Mouse (Mus musculus): ENCODE measurements around the gene Pmis2. TPM values are rescaled to one million over a fixed set of nuclear protein-coding genes. Genes with fewer than 3 reads are reported as not detected.

Gene Pmis2
- polyA plus RNA-seq (2015; fragmentation: Nextera tagmentation; extraction: Ambion mirVana): 0.21 TPM in 1 of 2 replicates, not detected in the other

- no peak within 1 kb of the TSS for H3K4me3 ChIP-seq (ENCODE audit: low read depth, low read length)
- H3K9ac ChIP-seq (ENCODE audit: low read length): no peak within 1 kb of the TSS
- H3K4me1 ChIP-seq (replicated peaks; ENCODE audit: control insufficient read depth, insufficient read depth): no peaks in the 10 kb centered on the region
- H3K27me3 ChIP-seq (ENCODE audit: control insufficient read depth, insufficient read depth, low read length): no peaks in the 10 kb centered on the region
- no peaks in the 10 kb centered on the region for H3K36me3 ChIP-seq (ENCODE audit: control insufficient read depth, insufficient read depth, low read length)
- no peak within 1 kb of the TSS for H3K27ac ChIP-seq (replicated peaks)
- 72% methylated on average over 9 of the region's 9 CpGs for WGBS
- ATAC-seq (ENCODE audit: low FRiP score, low TSS enrichment) (no peak), DNase-seq (ENCODE audit: low spot score) (no peak)
- H3K9me3 ChIP-seq (ENCODE audit: control insufficient read depth, low read length): no peaks in the 10 kb centered on the region
- no peak within 1 kb of the TSS for H3K4me2 ChIP-seq (replicated peaks; ENCODE audit: low read depth)
- no peak for TF ChIP-seq EP300 (optimal IDR thresholded peaks at IDR 0.05)
- no peak for TF ChIP-seq CTCF (IDR thresholded peaks at IDR 0.05; ENCODE audit: low read depth)
These were observed at the start of gene Pmis2 for GRCm38 (mm10) chr7:30671480-30671879. TSS of gene Pmis2 (minus strand) at chr7:30671605.

GRCm38 (mm10) chr7:30719669-30720068 is 48.3 kb upstream of the Pmis2 start:
- 86% methylated on average over 5 of the region's 5 CpGs for WGBS
- H3K36me3 ChIP-seq (ENCODE audit: control insufficient read depth, insufficient read depth, low read length): no peaks in the 10 kb centered on the region
- ATAC-seq (ENCODE audit: low FRiP score, low TSS enrichment) (no peak), DNase-seq (ENCODE audit: low spot score) (no peak)
- H3K4me2 ChIP-seq (replicated peaks; ENCODE audit: low read depth): no peak overlapping the region
- TF ChIP-seq EP300 (optimal IDR thresholded peaks at IDR 0.05): no peak
- TF ChIP-seq CTCF (IDR thresholded peaks at IDR 0.05; ENCODE audit: low read depth): no peak
- H3K9ac ChIP-seq (ENCODE audit: low read length): no peak overlapping the region
- no peaks in the 10 kb centered on the region for H3K27me3 ChIP-seq (ENCODE audit: control insufficient read depth, insufficient read depth, low read length)
- H3K4me1 ChIP-seq (replicated peaks; ENCODE audit: control insufficient read depth, insufficient read depth): no peaks in the 10 kb centered on the region
- H3K4me3 ChIP-seq (ENCODE audit: low read depth, low read length): no peak overlapping the region
- no peaks in the 10 kb centered on the region for H3K9me3 ChIP-seq (ENCODE audit: control insufficient read depth, low read length)
- H3K27ac ChIP-seq (replicated peaks): no peak overlapping the region

- DNase-seq (ENCODE audit: low spot score): no peak
- Histone ChIP-seq H3K4me1 (replicated peaks; ENCODE audit: control insufficient read depth, insufficient read depth) (no peaks in the 10 kb centered on the region), H3K27ac (replicated peaks) (no peak overlapping the region), H3K4me2 (replicated peaks; ENCODE audit: low read depth) (peak overlapping the region; percentile 51), H3K36me3 (ENCODE audit: control insufficient read depth, insufficient read depth, low read length) (no peaks in the 10 kb centered on the region), H3K4me3 (ENCODE audit: low read depth, low read length) (peak overlapping the region; percentile 19), H3K27me3 (ENCODE audit: control insufficient read depth, insufficient read depth, low read length) (no peaks in the 10 kb centered on the region), H3K9ac (ENCODE audit: low read length) (no peak overlapping the region), H3K9me3 (ENCODE audit: control insufficient read depth, low read length) (no peaks in the 10 kb centered on the region)
- TF ChIP-seq EP300 (optimal IDR thresholded peaks at IDR 0.05) (no peak), CTCF (IDR thresholded peaks at IDR 0.05; ENCODE audit: low read depth) (peak; percentile 43)
- WGBS: 15% methylated on average over 14 of the region's 14 CpGs
- ATAC-seq (ENCODE audit: low FRiP score, low TSS enrichment): no peak; the same call in 1 of the 2 replicates
These were observed 46.3 kb upstream of the Pmis2 start for GRCm38 (mm10) chr7:30717716-30718046.

- Histone ChIP-seq H3K9me3 (ENCODE audit: control insufficient read depth, low read length) (no peaks in the 10 kb centered on the region), H3K36me3 (ENCODE audit: control insufficient read depth, insufficient read depth, low read length) (no peaks in the 10 kb centered on the region), H3K4me1 (replicated peaks; ENCODE audit: control insufficient read depth, insufficient read depth) (no peaks in the 10 kb centered on the region), H3K27ac (replicated peaks) (no peak overlapping the region), H3K4me3 (ENCODE audit: low read depth, low read length) (peak overlapping the region; percentile 19), H3K9ac (ENCODE audit: low read length) (no peak overlapping the region), H3K27me3 (ENCODE audit: control insufficient read depth, insufficient read depth, low read length) (no peaks in the 10 kb centered on the region), H3K4me2 (replicated peaks; ENCODE audit: low read depth) (peak overlapping the region; percentile 51)
- WGBS: 2% methylated on average over 43 of the region's 43 CpGs
- TF ChIP-seq EP300 (optimal IDR thresholded peaks at IDR 0.05) (no peak), CTCF (IDR thresholded peaks at IDR 0.05; ENCODE audit: low read depth) (no peak)
- DNase-seq (ENCODE audit: low spot score) (peak; percentile 90), ATAC-seq (ENCODE audit: low FRiP score, low TSS enrichment) (peak; percentile 90)
These were observed 45.8 kb upstream of the Pmis2 start for GRCm38 (mm10) chr7:30717006-30717715.

- 81% methylated on average over 3 of the region's 3 CpGs for WGBS
- ATAC-seq (ENCODE audit: low FRiP score, low TSS enrichment): no peak
These were observed 40.5 kb upstream of the Pmis2 start, which contains the start of gene Atp4a for GRCm38 (mm10) chr7:30711942-30712341. TSS of gene Atp4a (plus strand) at chr7:30712209.

GRCm38 (mm10) chr7:30707441-30707840 is 36.0 kb upstream of the Pmis2 start:
- H3K9ac ChIP-seq (ENCODE audit: low read length): no peak overlapping the region
- WGBS: 47% methylated on average over 1 of the region's 1 CpGs
- H3K27me3 ChIP-seq (ENCODE audit: control insufficient read depth, insufficient read depth, low read length): no peaks in the 10 kb centered on the region
- H3K4me1 ChIP-seq (replicated peaks; ENCODE audit: control insufficient read depth, insufficient read depth): no peaks in the 10 kb centered on the region
- H3K36me3 ChIP-seq (ENCODE audit: control insufficient read depth, insufficient read depth, low read length): no peaks in the 10 kb centered on the region
- no peak overlapping the region; the same call in 1 of the 2 replicates for H3K27ac ChIP-seq (replicated peaks)
- no peak for TF ChIP-seq EP300 (optimal IDR thresholded peaks at IDR 0.05)
- TF ChIP-seq CTCF (IDR thresholded peaks at IDR 0.05; ENCODE audit: low read depth): no peak
- DNase-seq (ENCODE audit: low spot score) (peak; percentile 50), ATAC-seq (ENCODE audit: low FRiP score, low TSS enrichment) (peak; percentile 28; the same call in 1 of the 2 replicates)
- H3K9me3 ChIP-seq (ENCODE audit: control insufficient read depth, low read length): no peaks in the 10 kb centered on the region
- H3K4me2 ChIP-seq (replicated peaks; ENCODE audit: low read depth): no peak overlapping the region
- H3K4me3 ChIP-seq (ENCODE audit: low read depth, low read length): no peak overlapping the region

More at GRCm38 (mm10) chr7:30711942-30712341, 40.5 kb upstream of the Pmis2 start, which contains the start of gene Atp4a:
- H3K4me2 ChIP-seq (replicated peaks; ENCODE audit: low read depth): no peak within 1 kb of the TSS
- H3K9ac ChIP-seq (ENCODE audit: low read length): no peak within 1 kb of the TSS
- no peaks in the 10 kb centered on the region for H3K36me3 ChIP-seq (ENCODE audit: control insufficient read depth, insufficient read depth, low read length)
- H3K4me3 ChIP-seq (ENCODE audit: low read depth, low read length): no peak within 1 kb of the TSS
- no peaks in the 10 kb centered on the region for H3K4me1 ChIP-seq (replicated peaks; ENCODE audit: control insufficient read depth, insufficient read depth)
- no peak within 1 kb of the TSS for H3K27ac ChIP-seq (replicated peaks)
- no peaks in the 10 kb centered on the region for H3K9me3 ChIP-seq (ENCODE audit: control insufficient read depth, low read length)
- no peaks in the 10 kb centered on the region for H3K27me3 ChIP-seq (ENCODE audit: control insufficient read depth, insufficient read depth, low read length)
- no peak for DNase-seq (ENCODE audit: low spot score)
- TF ChIP-seq CTCF (IDR thresholded peaks at IDR 0.05; ENCODE audit: low read depth) (no peak), EP300 (optimal IDR thresholded peaks at IDR 0.05) (no peak)
